Mouse (Mus musculus) erythroblast, embryonic 14.5 days (primary cell): Measurements from ENCODE around the gene Lrit2. TPM values are rescaled to one million over a fixed set of nuclear protein-coding genes. Genes with fewer than 3 reads are reported as not detected.

ENCODE experiments used
- H3K27me3 ChIP-seq: 2 replicates; pipeline ENCODE4 v1.6.1; 2012; ENCODE audit warnings: inconsistent platforms; ENCODE audit not compliant: control insufficient read depth
- H3K36me3 ChIP-seq: 2 replicates; pipeline ENCODE4 v1.6.1; 2012; ENCODE audit warnings: mild to moderate bottlenecking, inconsistent platforms; ENCODE audit not compliant: control insufficient read depth
- H3K4me1 ChIP-seq: 2 replicates; pipeline ENCODE4 v1.6.1; 2012; ENCODE audit warnings: inconsistent platforms; ENCODE audit not compliant: control insufficient read depth
- H3K4me3 ChIP-seq: replicated peaks from 2 replicates; pipeline ENCODE3; 2012; ENCODE audit warnings: moderate library complexity, mild to moderate bottlenecking, inconsistent platforms
- H3K9me3 ChIP-seq: 2 replicates; pipeline ENCODE4 v1.6.1; 2012; ENCODE audit warnings: low read length, inconsistent platforms, mixed read lengths; ENCODE audit not compliant: control insufficient read depth
- GATA1 ChIP-seq: IDR thresholded peaks from 2 replicates; pipeline ENCODE4 v1.6.1; 2012; ENCODE audit warnings: low read length, inconsistent platforms, mixed read lengths
- TAL1 ChIP-seq: IDR thresholded peaks from 3 replicates; pipeline ENCODE4 v1.6.1; 2012; ENCODE audit warnings: low read length, inconsistent platforms, mixed read lengths
- polyA plus RNA-seq: library from polyadenylated mRNA; stranded (reverse); fragments of >175 nt; gene quantifications from 2 replicates; pipeline ENCODE4 v1.2.3, GENCODE M21; 2012

Gene Lrit2
- polyA plus RNA-seq, 1 experiment: not detected

DNA sequence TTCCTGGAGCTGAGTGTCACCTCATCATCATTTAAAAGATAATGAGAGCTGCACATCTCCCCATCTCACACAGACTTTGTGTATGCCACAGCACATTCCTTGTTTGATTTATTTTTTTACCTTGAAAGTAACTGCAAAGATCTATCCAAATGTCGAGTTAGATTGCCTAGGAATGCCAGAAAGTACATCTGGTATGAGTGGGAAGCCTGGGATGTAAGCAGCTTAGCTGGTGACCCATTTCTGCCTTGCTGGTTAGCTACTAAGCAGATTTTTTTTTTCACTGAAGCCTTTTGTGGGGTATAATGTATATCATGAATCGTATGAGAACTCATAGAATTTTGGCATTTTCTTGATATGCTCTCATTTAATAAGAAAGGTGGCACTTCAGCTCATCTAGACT is 1.1 kb upstream of the Lrit2 start:
- H3K36me3 ChIP-seq: no peaks in the 10 kb centered on the region
- H3K9me3 ChIP-seq: peaks cover 3% of the 10 kb centered on the region; the same call in 1 of the 2 replicates
- no peaks in the 10 kb centered on the region for H3K27me3 ChIP-seq
- H3K4me1 ChIP-seq: no peaks in the 10 kb centered on the region
- no peak for TF ChIP-seq TAL1
- TF ChIP-seq GATA1: no peak
- no peak overlapping the region for H3K4me3 ChIP-seq

DNA sequence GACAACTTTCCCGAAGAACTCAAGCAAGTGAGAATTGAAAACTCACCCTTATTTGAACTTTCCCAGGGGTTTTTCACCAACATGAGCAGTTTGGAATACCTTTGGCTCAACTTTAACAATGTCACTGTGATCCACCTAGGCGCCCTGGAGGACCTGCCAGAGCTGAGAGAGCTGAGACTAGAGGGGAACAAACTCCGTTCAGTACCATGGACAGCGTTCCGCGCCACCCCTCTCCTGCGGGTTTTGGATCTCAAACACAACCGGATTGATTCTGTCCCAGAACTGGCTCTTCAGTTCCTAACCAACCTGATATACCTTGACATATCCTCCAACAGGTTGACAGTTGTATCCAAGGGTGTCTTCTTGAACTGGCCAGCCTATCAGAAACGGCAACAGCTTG is 787 bp downstream of the Lrit2 start:
- Histone ChIP-seq H3K9me3 (no peaks in the 10 kb centered on the region), H3K4me3 (no peak overlapping the region), H3K4me1 (no peaks in the 10 kb centered on the region), H3K36me3 (no peaks in the 10 kb centered on the region), H3K27me3 (no peaks in the 10 kb centered on the region)
- TF ChIP-seq GATA1 (no peak), TAL1 (no peak)

DNA sequence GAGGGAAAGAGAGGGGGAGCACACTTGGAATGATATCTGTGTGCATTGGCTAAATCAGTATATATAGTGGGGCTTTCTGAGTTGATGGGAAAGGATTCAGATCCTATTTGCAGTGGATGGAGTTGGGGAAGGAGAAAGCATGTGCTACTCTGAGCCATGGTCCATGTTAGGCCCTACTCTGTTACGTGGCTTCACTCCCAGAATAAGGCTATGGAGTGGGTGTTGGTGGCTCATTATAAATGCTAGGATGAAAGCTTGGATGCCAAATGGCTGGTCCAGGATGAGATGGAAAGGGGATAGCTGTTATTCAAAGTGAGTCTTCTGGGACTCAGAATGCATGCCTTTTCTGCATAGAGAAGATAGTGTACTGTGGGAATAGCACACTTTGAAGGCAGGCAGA is 13.0 kb downstream of the Lrit2 start:
- TF ChIP-seq TAL1: no peak
- no peak for TF ChIP-seq GATA1

DNA sequence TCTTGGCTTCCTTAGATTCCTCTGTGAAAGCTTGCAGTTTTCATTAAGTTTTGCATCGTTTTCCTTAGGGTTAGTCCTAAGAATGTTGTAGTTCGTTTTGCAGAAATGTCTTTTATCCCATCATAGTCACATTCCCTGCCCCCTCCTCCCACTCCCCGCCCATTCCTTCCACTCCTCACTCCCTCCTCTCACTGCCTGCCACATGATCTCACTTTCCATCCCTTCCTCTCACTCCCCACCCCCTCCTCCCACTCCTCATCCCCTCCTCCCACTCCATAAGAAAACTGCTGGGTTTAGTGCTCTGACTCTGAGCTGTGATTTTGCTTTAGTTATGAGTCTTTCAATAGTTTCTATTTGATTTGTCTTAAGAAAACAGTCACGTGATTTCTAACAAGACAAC is 16.0 kb downstream of the Lrit2 start:
- no peaks in the 10 kb centered on the region for H3K36me3 ChIP-seq

More for the DNA sequence above, 13.0 kb downstream of the Lrit2 start:
- Histone ChIP-seq H3K9me3 (no peaks in the 10 kb centered on the region), H3K4me1 (no peaks in the 10 kb centered on the region), H3K27me3 (no peaks in the 10 kb centered on the region), H3K36me3 (no peaks in the 10 kb centered on the region), H3K4me3 (no peak overlapping the region)

DNA sequence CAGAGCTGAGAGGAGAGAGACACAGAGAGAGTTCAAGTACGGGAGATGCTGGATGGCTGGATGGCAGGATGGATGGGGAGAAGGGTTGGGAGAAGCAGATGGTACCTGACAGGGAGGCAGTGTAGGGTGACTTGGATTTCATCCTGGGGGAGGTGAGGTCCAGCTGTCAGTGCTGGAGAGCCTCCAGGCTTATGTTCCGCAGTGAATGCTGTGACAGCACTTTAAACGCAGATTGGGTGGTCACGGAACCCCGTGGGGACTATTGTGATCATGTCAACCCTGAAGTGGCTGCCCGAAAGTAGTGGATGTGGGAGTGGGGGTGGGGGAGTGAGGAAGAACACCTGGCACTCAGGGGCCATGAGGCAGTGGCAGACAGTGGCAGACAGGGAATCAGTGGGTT is 26.7 kb downstream of the Lrit2 start:
- Histone ChIP-seq H3K9me3 (no peaks in the 10 kb centered on the region), H3K4me1 (no peaks in the 10 kb centered on the region), H3K27me3 (peaks cover 27% of the 10 kb centered on the region), H3K36me3 (no peaks in the 10 kb centered on the region), H3K4me3 (no peak overlapping the region)
- no peak for TF ChIP-seq GATA1
- TF ChIP-seq TAL1: no peak

More for the DNA sequence above, 16.0 kb downstream of the Lrit2 start:
- Histone ChIP-seq H3K27me3 (no peaks in the 10 kb centered on the region), H3K4me1 (no peaks in the 10 kb centered on the region), H3K9me3 (no peaks in the 10 kb centered on the region), H3K4me3 (no peak overlapping the region)
- no peak for TF ChIP-seq TAL1
- no peak for TF ChIP-seq GATA1

DNA sequence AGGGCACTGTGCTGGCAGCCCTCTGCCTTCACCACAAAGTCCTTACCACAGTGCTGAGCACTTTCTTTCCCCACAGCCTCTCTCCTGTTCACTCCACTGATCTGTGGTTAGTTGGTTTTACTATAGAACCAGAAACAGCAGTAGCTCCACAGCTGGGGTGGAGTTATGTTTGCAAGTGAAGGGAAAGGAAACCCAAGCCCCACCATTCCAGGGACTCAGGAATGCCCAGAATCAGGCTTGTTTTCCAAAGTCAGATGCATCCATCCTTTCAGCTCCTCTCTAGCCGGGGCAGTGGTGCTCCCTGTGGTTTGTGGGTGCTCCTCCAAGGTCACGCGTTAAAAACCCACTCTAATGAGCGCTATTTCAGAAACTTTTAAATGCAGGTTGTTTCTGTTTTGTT is 27.8 kb downstream of the Lrit2 start:
- Histone ChIP-seq H3K4me1 (no peaks in the 10 kb centered on the region), H3K4me3 (no peak overlapping the region), H3K9me3 (no peaks in the 10 kb centered on the region), H3K27me3 (peaks cover 27% of the 10 kb centered on the region), H3K36me3 (no peaks in the 10 kb centered on the region)
- no peak for TF ChIP-seq GATA1
- no peak for TF ChIP-seq TAL1

DNA sequence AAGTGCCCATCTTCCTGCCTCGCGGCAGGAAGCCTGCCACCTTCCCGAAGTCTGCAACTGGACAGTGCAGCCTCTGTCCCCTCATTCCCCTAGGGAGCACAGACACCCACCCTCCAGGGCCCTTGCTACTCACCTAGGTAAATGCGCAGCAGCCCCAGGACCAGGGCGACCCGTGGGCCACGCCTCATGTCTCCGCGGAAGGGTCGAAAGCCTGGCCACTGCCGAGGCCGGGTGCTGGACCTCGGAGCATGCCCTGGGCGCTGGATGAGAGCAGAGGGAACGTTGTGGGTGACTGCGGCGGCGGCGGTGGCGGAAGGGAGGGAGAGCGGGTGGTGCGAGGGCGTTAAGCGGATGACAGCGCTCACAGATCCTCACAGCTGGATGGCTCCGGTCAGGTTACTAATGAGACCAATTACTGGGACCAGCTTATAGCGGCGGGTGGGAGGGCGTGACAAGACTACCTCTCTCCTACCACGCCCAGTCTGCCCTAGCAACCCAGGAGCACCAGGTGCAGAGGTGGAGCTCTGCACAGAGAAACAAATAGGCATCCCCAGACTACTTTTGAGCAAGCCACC is 30.3 kb downstream of the Lrit2 start, which contains the start of gene Cdhr1:
TSS of gene Cdhr1 (minus strand) at position 392 of the 575 bp plus-strand sequence.
- Histone ChIP-seq H3K4me3 (no peak within 1 kb of the TSS), H3K27me3 (peaks cover 31% of the 10 kb centered on the region), H3K4me1 (no peaks in the 10 kb centered on the region)

DNA sequence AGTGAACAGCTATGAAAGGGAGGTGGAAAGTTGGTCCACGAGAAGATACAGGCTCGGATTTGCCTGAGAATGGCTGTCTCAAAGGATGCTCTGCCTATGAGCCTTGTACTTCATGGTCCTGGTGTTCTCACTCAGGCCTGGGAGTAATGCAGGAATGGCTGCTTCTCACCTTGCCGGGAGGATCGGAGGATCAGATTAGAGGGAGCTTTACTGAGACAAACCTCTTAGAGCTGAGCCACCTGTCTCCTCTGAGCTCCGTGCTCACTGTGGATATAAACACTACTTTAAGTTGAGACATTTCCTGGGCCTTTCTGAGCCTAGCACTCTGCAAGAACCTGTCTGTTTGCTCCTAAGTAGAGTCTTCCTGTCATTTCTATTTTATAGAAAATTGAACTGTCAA is 33.8 kb downstream of the Lrit2 start:
- no peaks in the 10 kb centered on the region for H3K36me3 ChIP-seq
- TF ChIP-seq TAL1: no peak
- TF ChIP-seq GATA1: no peak
- no peak overlapping the region for H3K4me3 ChIP-seq
- H3K27me3 ChIP-seq: peaks cover 31% of the 10 kb centered on the region
- H3K4me1 ChIP-seq: no peaks in the 10 kb centered on the region
- no peaks in the 10 kb centered on the region for H3K9me3 ChIP-seq

More for the DNA sequence above, 30.3 kb downstream of the Lrit2 start, which contains the start of gene Cdhr1:
- no peaks in the 10 kb centered on the region for H3K36me3 ChIP-seq
- H3K9me3 ChIP-seq: no peaks in the 10 kb centered on the region
- TF ChIP-seq TAL1 (no peak), GATA1 (no peak)

DNA sequence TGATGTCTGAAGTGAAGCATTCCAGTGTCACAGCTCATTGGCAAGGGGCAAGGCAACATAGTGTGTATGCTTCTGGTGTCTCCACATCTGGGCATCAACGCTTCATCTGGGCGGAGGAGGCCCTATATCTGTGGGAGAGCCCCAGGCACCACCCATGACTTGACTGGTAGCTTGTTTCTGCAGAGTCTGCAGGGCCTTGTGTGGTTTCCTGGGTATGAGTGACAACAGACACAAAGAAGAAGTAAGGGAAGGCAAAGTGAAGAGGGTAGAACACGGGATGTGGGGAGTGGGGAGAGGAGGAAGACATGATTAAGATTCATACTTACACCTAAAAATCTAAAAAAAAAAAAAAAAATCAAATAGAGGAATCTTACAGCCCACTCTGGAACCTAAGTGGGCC is 34.8 kb downstream of the Lrit2 start:
- Histone ChIP-seq H3K36me3 (no peaks in the 10 kb centered on the region), H3K27me3 (peaks cover 23% of the 10 kb centered on the region), H3K9me3 (no peaks in the 10 kb centered on the region), H3K4me1 (no peaks in the 10 kb centered on the region), H3K4me3 (no peak overlapping the region)
- no peak for TF ChIP-seq GATA1
- TF ChIP-seq TAL1: no peak

DNA sequence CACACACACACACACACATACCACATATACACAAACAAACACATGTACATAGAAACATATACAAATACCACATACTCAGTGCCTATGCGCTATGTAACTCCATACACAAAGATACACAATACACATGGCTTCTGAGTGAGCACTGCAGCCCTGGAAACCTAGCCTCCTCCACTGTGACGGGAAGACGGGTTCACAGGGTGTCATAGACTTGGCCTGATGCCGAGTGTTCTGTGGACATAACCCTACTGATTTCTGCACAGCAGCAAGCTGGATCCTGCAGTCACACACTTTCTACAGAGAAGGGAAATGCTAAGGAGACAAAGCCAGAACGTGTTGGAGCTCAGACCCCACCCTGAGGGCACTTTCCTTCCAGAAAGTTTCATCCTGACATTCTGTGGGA is 37.0 kb downstream of the Lrit2 start:
- H3K36me3 ChIP-seq: no peaks in the 10 kb centered on the region
- no peak for TF ChIP-seq GATA1
- TF ChIP-seq TAL1: no peak
- H3K4me1 ChIP-seq: no peaks in the 10 kb centered on the region
- no peak overlapping the region for H3K4me3 ChIP-seq
- peaks cover 3% of the 10 kb centered on the region; the same call in 1 of the 2 replicates for H3K27me3 ChIP-seq
- no peaks in the 10 kb centered on the region for H3K9me3 ChIP-seq
